Mouse (Mus musculus): ENCODE results near the gene Ahsg.
"Not testable (repeated sequence)": the region's sequence is repeated elsewhere in the genome, so short reads cannot be mapped to it uniquely, and the experiment has no call there.

Ahsg gene

DNA sequence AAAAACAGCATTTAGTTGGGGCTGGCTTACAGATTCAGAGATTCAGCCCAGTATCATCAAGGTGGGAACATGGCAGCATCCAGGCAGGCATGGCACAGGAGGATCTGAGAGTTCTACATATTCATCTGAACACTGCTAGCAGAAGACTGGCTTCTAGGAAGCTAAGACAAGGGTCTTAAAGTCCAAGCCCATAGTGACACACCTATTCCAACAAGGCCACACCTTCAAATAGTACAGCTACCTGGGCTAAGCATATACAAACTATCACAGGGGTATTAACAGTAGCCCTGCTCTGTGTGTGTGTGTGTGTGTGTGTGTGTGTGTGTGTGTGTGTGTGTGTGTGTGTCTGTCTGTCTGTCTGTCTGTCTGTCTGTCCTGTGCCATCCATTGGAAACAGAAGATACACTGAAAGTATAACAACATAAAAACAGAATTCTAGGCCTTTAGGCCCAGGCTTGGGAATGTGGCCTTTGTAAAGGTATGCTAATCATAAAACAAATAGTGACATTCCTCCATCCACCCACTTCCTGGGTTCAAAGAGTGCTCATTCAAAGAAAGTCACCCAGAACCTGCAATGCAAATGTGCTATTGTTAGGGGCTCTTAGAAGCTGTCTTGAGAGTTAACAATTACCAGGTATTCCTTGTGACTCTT, 50.9 kb downstream of the Ahsg start:
- not testable (repeated sequence) for DNase-seq

DNA sequence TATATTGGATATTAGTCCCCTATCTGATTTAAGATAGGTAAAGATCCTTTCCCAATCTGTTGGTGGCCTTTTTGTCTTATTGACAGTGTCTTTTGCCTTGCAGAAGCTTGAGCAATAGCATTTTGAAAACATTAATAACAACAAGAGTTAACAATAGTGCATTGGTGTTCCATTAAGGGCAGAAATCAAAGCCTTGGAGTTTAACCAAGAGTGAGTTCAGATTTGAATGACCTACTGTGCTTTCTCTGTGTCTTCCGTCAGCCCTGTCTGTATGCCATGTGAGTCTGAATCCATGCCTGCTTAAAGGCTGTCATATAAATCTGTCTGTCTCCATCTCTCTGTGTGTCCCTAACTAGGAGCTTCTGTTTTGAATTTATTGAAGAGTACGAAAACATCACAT, 56.3 kb downstream of the Ahsg start:
- DNase-seq, result no peak

Data from kidney, postnatal 36 days (tissue).